Mouse (Mus musculus): ENCODE data around the gene Zbtb20.

Gene Zbtb20

DNA sequence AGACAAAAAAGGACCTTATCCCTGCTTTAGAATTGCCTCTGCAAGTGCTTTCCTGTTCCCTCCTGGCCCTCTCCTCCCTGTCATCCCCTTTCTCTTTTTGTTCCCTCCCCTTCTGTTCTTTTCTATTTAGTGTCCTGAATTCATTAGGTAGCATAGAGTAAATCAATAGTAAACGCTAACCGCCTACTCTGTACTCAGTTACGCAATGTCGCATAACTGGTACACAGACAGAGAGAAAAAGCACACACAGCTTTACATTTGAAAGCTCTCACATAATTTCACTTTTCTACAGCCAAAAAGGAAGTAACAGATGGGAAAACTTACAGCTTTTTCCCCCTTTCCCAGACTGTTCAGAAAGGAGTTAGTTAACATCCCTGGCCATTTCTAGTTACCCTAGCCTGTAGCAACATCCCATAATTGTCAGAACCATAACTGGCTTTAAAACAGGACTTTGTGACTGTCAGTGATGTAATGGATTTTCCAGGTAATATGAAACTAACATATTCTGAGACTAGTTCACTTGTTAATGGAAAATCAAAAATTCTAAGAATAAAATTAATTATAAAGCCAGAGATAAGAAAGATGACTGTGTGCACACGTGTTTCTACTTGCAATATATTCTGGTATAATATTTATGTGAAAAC lies 422.4 kb downstream of the Zbtb20 start:
- DNase-seq (ENCODE audit: low read depth, low spot score) = no peak

DNA sequence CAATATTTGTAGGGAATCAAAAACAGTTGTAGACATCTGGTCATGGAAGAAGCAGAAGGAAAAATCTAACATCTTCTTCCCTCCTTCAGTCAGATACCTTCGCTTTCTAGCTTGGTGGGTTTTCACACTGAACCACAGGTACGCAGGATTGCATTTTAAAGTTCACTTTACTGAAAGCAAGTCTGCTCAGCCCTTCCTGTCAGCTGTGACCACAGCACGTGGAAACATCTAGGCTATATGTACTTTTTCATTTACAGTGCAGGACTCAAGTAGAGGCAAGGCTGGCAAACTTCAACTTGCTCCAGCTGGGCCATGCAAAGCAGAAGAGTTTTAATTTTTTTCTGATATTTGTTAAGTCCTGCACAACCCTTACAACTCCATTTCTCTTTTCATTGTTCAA lies 424.7 kb downstream of the Zbtb20 start:
- no peak for DNase-seq (ENCODE audit: low read depth, low spot score)

DNA sequence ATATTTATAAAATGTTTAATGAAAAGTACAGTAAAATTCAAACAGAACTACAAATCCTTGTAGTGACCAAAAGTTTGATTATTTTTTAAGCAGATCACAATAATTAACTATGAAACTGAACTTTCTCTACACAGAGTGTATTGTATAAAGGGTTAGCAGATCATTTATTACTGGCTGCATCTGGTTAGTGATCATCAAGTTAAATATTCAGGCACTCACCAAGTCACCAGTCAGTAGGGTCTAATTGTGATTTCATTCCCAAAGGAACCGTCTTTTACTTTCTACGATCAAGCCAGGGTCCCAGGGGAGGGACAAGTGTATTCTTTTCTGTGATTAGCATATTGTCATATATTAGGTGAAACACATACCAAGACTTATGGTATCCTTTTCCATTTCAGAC lies 426.5 kb downstream of the Zbtb20 start:
- no peak for DNase-seq (ENCODE audit: low read depth, low spot score)

DNA sequence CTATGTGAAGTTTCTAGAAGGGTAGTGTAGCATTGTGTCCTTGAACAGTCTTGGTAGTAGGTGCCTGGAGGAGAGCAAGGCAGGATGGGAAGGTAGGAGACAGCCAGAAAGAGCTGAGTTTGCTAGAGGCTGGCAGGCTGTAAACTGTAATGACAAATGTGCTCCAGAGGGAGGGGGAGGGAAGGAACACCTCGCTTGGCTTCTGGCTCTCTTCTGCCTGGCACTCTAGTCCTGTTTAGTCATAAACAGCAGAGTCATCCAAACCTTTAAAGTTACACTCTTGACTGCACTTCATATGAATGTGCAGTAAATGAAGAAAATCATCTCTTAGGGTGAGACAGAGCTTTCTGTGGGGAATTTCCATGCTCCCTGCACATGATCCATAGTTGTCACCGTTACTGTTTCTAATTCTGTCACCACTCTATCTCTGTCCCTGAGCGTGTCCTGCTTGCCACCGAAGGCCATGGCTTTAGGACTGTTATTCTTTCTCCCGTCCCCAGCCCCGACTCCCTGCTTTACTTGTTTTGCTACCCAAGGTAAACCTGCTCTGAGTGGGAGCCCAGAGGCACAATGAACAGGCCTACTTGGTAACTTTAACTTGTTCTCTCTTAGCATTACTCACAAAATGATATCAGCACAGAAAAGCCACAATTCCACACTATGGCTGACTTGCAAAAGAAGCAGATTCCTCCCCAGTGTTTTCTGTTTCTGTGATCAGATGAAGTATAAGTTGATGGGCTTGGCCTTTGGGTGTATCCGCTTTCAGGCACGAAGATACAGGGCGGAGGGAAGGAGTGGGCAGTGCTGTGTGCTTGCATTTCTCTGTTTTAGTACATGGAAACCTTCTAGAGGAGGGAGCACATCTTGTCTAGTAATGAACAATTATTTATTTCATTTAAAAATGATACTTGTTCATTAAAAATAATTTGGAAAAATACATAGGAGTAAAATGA lies 427.8 kb downstream of the Zbtb20 start:
- DNase-seq (ENCODE audit: low read depth, low spot score) = no peak

DNA sequence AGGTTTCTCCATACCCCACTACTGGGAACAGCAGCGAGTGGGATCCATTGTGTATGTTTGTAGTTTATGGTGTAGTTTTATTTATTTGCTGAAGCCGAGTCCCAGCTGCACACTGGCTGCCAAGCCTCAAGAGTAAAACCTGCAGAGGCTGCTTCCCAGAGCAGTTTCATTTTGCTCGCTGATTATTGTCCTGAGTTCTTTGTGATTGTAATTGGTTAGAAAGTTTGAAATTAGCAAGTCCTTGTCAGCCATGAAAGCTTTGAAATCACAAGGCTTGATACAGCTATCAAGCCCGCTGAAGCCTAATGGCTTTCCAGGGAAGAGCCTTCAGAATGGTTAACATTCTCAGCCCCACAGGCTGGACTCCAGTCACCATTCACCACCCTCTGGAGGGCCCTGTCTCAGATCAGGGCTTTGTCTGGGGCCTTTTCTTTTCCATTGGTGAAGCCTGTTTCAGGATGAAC lies 434.3 kb downstream of the Zbtb20 start:
- peak; percentile 49 for DNase-seq (ENCODE audit: low read depth, low spot score)

DNA sequence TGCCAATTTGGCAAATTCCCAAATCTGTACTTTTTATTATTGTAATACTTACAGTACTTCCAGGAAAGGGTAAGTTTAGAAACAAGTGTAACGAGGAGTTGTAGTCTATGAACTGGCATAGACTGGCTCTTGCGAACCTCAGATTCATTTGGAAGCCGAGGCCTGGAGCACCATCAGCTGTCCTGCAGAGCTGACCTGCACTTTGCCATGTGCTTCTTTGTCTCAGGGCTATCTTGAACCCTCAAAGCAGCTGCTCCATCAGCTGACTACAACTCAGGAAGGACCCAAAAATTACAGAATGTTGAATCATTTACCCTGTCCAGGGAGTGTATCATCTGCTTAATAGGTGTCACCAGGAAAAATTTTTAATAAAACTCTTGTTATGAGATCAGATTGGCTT lies 448.3 kb downstream of the Zbtb20 start:
- no peak for DNase-seq (ENCODE audit: low read depth, low spot score)

DNA sequence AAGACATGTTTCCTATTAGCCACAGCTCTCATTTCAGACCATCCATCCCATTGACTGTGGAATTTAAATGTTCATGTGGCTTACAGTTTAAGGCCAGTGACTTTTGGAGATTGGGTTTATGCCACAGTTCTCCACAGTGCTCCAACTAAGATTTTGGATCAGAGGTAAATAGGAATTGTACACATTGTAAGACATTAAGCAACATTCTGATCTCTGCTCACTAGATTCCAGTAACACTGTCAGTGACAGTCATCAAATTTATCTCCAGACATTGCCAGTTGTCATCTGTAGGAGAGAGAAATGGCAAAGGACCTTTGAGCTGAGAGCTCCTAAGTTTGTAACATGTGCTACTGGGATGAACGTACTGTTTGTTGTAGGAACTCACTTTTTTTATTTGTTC lies 452.5 kb downstream of the Zbtb20 start:
- no peak for DNase-seq (ENCODE audit: low read depth, low spot score)

DNA sequence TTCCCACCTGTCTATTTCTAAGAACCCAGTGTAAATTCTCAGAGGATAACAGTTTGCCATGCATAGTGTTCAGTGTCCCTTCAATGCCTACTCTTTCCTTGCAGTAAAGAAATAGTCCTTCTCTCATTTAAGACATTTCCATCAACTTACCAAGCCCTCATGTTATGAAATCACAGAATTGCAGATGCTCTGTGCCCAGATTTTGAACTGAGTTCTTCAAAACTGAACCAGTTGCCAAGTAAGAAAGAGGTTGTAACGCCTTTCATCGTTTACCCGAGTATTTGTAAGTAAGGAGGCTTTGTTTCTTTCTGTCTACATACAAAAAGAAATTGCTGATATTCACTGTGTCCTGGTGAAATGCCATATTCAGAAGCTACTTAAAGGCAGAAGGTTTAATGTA lies 454.5 kb downstream of the Zbtb20 start:
- DNase-seq (ENCODE audit: low read depth, low spot score) = no peak

DNA sequence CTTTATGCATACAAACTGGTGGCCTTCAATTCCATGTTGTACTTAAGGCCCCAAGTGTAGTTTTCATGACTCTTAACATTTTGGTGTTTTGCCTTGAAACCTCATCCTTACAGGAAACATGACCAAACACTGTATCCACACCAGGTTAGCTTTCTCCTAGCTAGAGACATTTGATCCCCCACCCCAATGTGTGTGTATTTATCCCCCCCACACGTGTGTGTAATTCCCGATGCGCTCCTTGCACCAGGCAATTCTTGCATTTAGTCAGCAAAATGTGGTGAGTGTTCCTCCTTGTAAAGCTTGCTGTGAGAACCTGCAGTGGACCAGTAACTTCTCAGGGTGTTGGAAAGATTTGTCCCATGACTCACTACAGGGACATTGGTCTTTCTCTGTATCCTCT lies 455.8 kb downstream of the Zbtb20 start:
- no peak for DNase-seq (ENCODE audit: low read depth, low spot score)

DNA sequence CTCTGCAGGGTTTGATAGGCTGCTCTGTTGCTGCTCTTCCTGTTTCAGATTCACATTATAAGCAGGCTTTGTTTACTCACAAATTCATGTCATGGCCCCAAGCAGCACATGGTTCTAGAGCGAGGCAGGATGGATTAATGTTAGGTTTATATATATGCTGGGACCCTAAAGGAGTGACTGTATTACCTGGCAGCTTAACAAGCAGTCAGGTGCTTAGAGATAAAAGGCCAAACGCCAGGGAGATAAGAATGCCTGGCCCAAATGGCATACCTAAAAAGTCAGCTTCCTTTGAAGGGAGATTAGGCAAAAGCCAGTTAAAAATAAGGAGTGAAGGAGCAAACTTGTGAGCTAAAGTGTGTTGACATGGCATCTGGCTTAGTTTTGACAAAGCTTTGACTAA lies 457.1 kb downstream of the Zbtb20 start:
- DNase-seq (ENCODE audit: low read depth, low spot score) = no peak

DNA sequence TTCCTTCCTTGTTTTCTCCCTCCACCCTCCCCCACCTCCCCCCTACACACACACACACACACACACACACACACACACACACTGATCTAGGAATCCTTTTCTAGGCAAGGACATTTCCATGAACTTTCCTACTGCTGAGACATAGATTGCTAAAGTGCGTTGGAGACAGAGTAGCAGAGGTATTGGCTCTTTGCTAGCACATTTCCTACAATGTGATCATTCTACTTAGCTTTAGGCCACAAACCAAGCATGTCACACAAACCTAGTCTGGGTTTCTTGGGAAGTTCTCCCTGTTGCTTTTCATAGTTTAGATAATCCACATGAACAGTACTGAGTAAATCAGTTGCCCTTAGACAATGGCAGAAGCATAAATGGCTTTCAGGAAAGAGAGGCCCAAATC lies 457.6 kb downstream of the Zbtb20 start:
- DNase-seq (ENCODE audit: low read depth, low spot score) = no peak

DNA sequence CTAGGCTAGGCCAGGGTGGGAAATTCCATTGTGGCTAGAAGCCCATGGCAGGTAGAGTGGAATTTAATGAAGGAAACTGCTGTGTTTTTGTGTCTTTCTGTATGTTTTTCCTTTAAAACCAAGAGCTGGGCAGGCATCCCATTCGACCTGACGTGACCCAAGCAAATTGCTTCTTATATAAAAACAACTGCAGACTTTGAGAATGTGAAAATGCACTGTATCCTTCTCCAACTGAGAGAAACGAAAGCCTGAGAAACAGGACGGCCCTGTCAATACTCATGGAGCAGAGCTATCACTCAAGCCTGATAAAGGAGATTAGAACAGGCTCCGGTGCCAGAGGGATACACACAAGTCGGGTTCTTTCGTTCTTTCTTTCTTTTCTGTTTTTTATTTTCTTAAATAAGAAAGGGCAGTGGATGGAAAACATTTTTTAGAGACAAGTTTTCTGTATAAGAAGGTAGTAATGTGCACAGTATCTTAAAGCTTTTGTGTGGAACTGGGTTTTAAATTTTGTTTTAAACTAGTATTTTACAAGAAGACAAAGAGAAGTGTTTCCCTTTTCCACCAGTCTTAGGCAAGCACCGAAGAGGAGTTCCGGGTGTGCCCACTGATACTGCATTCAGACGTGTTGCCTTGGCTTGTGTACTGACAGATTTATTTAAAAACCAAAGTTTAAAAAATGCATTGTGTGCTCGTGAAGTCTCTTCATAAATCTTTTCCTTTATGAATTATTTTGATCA lies 458.9 kb downstream of the Zbtb20 start:
- no peak for DNase-seq (ENCODE audit: low read depth, low spot score)

DNA sequence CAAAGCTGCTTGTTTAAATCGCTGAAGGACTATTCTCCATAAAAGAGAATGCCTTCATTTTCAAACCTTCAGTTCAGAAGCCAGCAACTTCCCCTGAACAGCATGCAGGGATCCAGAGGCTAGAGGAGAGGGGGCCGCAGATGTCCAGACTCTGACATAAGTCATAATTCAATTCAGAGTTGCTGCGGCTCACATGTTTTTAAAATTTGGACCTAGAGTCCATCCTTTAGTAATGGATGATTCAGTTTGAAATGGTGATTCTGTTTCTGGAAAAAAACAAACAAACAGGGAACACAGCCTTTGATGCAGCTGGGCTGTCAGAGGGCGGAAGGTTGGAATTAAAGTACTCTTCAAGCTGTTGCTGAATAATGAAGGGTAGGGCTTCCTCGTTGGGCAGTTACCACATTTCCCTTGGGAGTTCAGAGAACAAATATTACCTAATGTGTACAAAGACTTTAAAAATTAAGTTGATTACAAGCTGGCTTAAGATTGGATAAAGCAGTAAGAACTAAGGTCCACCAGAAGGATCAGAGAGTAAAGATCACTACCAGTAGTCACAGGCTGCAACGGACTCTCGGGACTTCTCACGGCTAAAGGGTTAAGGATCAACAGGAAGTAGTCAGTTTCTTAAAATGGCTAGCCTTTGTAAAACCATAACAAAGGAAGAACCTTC lies 459.6 kb downstream of the Zbtb20 start:
- DNase-seq (ENCODE audit: low read depth, low spot score) = no peak

DNA sequence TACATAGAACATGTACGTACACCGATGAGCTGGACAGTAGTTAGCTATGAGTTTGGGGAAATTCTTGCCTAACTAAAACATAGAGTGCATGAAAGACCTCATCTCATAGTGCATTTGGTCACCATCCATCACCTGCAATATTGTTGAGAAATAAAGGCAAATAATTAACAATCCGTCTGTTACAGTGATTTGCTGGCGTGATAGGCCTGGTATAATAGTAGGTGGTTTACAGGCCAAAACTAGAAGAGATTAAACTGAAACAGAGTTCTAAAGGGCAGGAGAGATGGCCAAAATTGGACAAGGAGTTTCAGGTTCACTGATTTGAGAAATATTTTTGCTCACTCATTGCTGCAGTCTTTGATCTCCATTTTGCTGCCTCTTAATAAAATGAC lies 460.1 kb downstream of the Zbtb20 start:
- no peak for DNase-seq (ENCODE audit: low read depth, low spot score)

DNA sequence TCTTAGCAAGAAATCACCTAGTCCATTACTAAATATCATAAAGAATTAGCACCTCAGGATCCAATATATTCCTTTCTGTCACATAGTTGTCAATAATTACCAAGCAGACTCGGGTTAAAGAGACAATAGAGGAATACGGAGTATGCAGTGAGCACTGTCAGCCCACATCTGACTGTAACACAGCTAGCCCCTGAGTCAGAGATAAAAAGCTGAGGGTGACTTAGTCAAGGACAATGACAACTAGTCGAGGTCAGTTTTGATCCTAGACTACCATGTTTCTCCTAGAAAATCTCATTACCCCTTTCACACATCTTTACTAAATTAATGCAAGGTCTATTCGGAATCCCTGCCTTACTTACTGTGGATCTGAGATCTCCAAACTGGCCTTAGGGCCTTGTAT lies 465.0 kb downstream of the Zbtb20 start:
- no peak for DNase-seq (ENCODE audit: low read depth, low spot score)

DNA sequence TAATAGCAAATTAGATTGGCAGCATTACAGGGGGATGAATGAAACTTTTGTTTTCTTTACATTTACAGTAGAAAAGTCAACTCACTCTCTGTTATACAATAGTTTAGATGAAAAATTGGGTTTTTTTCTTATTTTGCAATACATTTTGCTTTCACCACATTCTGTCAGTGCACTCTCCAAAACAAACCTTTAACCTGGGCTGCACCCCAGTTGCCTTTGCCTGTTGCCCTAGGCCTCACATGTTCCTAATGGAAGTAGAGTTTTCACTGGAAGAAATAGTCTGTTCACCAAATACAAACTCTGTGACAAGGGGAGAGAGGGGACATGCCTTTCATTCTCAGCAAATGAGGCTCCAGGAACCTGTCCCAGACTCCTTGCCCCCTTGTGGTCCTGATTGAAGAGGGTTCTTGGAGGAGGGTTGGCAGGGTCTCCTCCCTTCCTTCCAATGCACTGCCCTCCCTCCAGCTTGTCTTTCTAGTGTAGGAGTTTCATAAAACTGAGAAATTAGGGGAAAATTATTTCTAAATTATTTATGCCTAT lies 466.3 kb downstream of the Zbtb20 start:
- no peak for DNase-seq (ENCODE audit: low read depth, low spot score)

DNA sequence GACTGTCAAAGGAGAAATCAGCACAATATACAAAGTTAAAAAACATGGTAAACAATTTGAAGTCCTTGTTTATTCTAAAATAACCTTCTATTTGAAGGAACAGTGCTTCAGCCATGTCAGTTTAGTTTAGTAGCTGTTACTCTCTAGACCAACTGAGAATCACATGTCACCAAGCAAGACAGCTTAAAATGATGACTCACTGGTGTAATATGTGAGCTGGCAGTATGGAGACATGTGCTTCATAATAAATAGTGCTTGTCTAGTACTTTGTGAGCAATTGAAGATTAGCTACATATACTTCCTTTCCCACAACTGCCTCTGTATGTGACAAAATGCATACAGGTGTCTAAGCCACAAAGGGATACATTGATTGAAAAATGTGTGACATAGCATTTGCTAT lies 470.4 kb downstream of the Zbtb20 start:
- no peak for DNase-seq (ENCODE audit: low read depth, low spot score)

DNA sequence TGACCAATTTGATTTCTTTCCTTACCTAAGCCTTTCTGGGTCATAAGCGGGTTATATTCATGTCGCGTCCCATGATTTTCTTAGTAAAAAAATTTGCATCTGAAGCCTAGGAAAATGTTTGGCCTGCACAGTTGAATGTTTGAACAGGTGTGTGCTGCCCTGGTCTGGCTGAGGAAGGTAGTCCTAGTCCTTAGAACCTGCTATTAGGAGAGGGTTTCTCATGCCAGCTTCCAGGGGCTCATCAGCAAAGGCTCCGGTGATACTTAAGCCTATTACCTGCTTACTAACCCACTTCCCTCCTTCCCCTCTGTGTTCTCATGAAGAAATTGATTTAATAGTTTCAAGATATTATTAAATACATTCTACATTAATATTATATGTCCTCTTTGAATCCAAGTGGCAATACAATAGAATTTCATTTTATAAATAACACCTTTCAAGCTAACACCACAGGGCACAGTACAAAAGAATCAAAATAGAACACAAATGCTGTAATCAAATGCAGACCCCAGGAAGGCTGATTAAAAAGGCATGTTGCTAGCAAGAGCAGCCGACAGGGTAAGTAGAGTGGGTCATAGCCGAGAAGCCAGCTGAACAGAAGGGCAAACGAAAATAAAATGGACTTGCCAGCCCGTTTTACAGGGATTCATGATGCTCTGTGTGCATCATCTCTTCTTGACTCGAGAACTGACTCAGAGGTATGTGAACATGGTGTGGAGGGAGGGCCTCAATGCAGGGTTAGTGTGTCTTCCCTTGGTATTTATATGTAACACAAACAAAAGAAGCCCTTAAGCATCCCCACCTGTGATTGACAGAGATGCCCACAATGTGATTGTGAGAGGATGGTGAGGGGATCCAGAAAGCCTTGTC lies 480.3 kb downstream of the Zbtb20 start:
- DNase-seq (ENCODE audit: low read depth, low spot score) = no peak

DNA sequence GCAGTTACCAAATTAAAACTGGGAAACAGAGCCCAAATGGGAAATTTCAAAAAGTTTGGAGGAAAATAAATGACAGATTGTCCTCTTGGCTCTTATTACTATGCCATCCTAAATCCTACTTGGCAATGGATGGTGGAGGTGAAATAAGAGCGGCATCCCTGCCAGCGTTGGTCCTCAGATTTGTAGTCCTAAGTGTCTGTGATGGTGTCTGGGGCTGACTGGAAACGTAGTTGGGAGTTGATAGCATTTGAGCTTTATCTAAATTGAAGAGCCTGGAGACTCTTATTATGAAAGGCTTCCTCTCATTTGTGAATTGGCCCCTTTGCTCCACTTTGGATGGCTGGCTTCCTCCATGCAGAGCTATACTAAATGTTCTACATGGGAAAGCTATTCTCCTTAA lies 483.9 kb downstream of the Zbtb20 start:
- no peak for DNase-seq (ENCODE audit: low read depth, low spot score)

DNA sequence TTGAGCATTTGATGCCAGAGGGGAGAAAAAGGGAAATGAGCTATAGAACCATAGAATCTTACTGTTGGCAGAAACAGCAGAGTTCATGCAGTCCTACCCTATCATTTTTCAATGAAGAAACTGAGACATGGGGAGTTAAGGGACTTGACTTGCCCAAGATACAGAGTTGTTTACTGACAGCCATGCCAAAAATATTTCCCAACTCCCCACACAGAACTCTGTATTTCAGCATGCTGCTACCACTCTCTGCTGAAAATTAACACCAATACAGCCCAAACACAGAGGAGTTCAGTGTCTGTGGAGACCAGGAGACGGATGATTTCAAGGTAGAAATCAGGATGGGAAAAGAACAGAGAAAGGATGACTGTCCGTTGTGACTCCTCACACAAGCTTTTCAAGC lies 484.4 kb downstream of the Zbtb20 start:
- DNase-seq (ENCODE audit: low read depth, low spot score) = no peak

Data from ZHBTc4 (cell line).